Mouse (Mus musculus) lung, postnatal 25 days (tissue): Measurements from ENCODE around the gene Gas2l1.
A peak's percentile ranks its signal among the peaks of the same experiment; 100 is the strongest.

Experiments used
- DNase-seq: peaks from one replicate; pipeline ENCODE4 v3.0.0; 2022; ENCODE audit warnings: low spot score

Gas2l1 gene

GRCm38 (mm10) chr11:5042645-5043381 lies 22.3 kb downstream of the Gas2l1 start:
- DNase-seq: no peak

- no peak for DNase-seq
Measured at GRCm38 (mm10) chr11:5041144-5041780, 23.9 kb downstream of the Gas2l1 start.

- no peak for DNase-seq
Measured at GRCm38 (mm10) chr11:5040585-5040984, 24.5 kb downstream of the Gas2l1 start.

GRCm38 (mm10) chr11:5037146-5037854 lies 27.8 kb downstream of the Gas2l1 start:
- DNase-seq: no peak

GRCm38 (mm10) chr11:5035421-5035820 lies 29.7 kb downstream of the Gas2l1 start:
- DNase-seq: no peak

GRCm38 (mm10) chr11:5033136-5033535 lies 32.0 kb downstream of the Gas2l1 start:
- DNase-seq: no peak

- DNase-seq: no peak
Measured at GRCm38 (mm10) chr11:5032706-5033105, 32.4 kb downstream of the Gas2l1 start.

GRCm38 (mm10) chr11:5028228-5028627 lies 36.9 kb downstream of the Gas2l1 start:
- no peak for DNase-seq

- no peak for DNase-seq
Measured at GRCm38 (mm10) chr11:5025108-5025507, 40.0 kb downstream of the Gas2l1 start.

GRCm38 (mm10) chr11:5017506-5017905 lies 47.6 kb downstream of the Gas2l1 start:
- DNase-seq: no peak

- DNase-seq: no peak
Measured at GRCm38 (mm10) chr11:5016286-5016685, 48.8 kb downstream of the Gas2l1 start.

GRCm38 (mm10) chr11:5015720-5016119 lies 49.4 kb downstream of the Gas2l1 start:
- DNase-seq: peak; percentile 76

GRCm38 (mm10) chr11:5012213-5012715 lies 52.9 kb downstream of the Gas2l1 start:
- no peak for DNase-seq

GRCm38 (mm10) chr11:5011480-5011879 lies 53.6 kb downstream of the Gas2l1 start:
- DNase-seq: no peak

GRCm38 (mm10) chr11:5010205-5010604 lies 54.9 kb downstream of the Gas2l1 start:
- no peak for DNase-seq

GRCm38 (mm10) chr11:5009354-5010074 lies 55.6 kb downstream of the Gas2l1 start:
- no peak for DNase-seq

GRCm38 (mm10) chr11:5008867-5009266 lies 56.3 kb downstream of the Gas2l1 start:
- no peak for DNase-seq

- no peak for DNase-seq
Measured at GRCm38 (mm10) chr11:5007186-5007585, 57.9 kb downstream of the Gas2l1 start.

GRCm38 (mm10) chr11:5005528-5005927 lies 59.6 kb downstream of the Gas2l1 start:
- no peak for DNase-seq
